Mouse (Mus musculus): Measurements from ENCODE around the gene Chrng.

The Chrng gene

GRCm38 (mm10) chr1:87217938-87218337 is 13.5 kb downstream of the Chrng start:
- ChIA-PET CTCF (interaction anchor here in 3 of 4 experiments (0.6 to 2.2 kb wide), 9 partner anchors 9 to 48 kb away, joined by 3 to 7 read pairs (median 4); no protein-coding TSS in a partner anchor), POLR2A (interaction anchor here (0.6 to 27.7 kb wide), 12 partner anchors 8 to 837 kb away, joined by 3 to 723 read pairs (median 6); no protein-coding TSS in a partner anchor)

GRCm38 (mm10) chr1:87225739-87226138 is 21.3 kb downstream of the Chrng start:
- ChIA-PET POLR2A (interaction anchor here (0.6 to 27.7 kb wide), 47 partner anchors 3 to 721 kb away, joined by 3 to 723 read pairs (median 5); partner anchors contain the start of genes Efhd1 (in 3 of the 4), Ptma (in 3 of the 4), Eif4e2 (in 2 of the 4) and Gigyf2 (in 2 of the 4)), CTCF (interaction anchor here in 2 of 4 experiments (0.8 to 2.3 kb wide), 8 partner anchors 8 to 697 kb away, joined by 3 to 12 read pairs (median 6); no protein-coding TSS in a partner anchor)

GRCm38 (mm10) chr1:87226409-87227159 is 22.1 kb downstream of the Chrng start:
- CTCF ChIA-PET, result interaction anchor here (0.5 to 2.3 kb wide), 17 partner anchors 9 to 698 kb away, joined by 3 to 12 read pairs (median 4); no protein-coding TSS in a partner anchor
- POLR2A ChIA-PET, result interaction anchor here (0.6 to 27.7 kb wide), 79 partner anchors 3 to 1322 kb away, joined by 3 to 723 read pairs (median 4); partner anchors contain the start of genes Ptma (in 4 of the 4), Efhd1 (in 3 of the 4), Gigyf2 (in 3 of the 4) and Eif4e2 (in 2 of the 4)

GRCm38 (mm10) chr1:87227160-87227550 is 22.7 kb downstream of the Chrng start:
- ChIA-PET CTCF (interaction anchor here in 3 of 4 experiments (0.5 to 2.3 kb wide), 8 partner anchors 9 to 191 kb away, joined by 3 to 12 read pairs (median 4); no protein-coding TSS in a partner anchor), POLR2A (interaction anchor here (0.8 to 27.7 kb wide), 41 partner anchors 4 to 797 kb away, joined by 3 to 723 read pairs (median 4); partner anchors contain the start of genes Gigyf2 (in 3 of the 4), Efhd1 (in 2 of the 4), Eif4e2 (in 2 of the 4) and Ptma (in 2 of the 4))

GRCm38 (mm10) chr1:87230606-87231005 is 26.1 kb downstream of the Chrng start:
- POLR2A ChIA-PET, result interaction anchor here (0.7 to 27.7 kb wide), 10 partner anchors 4 to 442 kb away, joined by 3 to 723 read pairs (median 7); partner anchors contain the start of genes Eif4e2 (in 2 of the 4), Efhd1 (in 1 of the 4) and Gigyf2 (in 1 of the 4)
- CTCF ChIA-PET, result interaction anchor here in 3 of 4 experiments (0.5 to 1.9 kb wide), 3 partner anchors 8 to 395 kb away, joined by 3 to 4 read pairs (median 3); no protein-coding TSS in a partner anchor

- CTCF ChIA-PET, result interaction anchor here (0.5 to 2.2 kb wide), 8 partner anchors 14 to 58 kb away, joined by 3 to 8 read pairs (median 4); no protein-coding TSS in a partner anchor
- POLR2A ChIA-PET, result interaction anchor here (0.6 to 27.7 kb wide), 27 partner anchors 2 to 706 kb away, joined by 3 to 723 read pairs (median 4); partner anchors contain the start of genes Eif4e2 (in 2 of the 4), Gigyf2 (in 2 of the 4), Chrnd (in 1 of the 4) and Efhd1 (in 1 of the 4)
These were observed 27.7 kb downstream of the Chrng start for GRCm38 (mm10) chr1:87232197-87232596.

- CTCF ChIA-PET, result interaction anchor here in 3 of 4 experiments (0.7 to 1.9 kb wide), 7 partner anchors 10 to 158 kb away, joined by 3 to 10 read pairs (median 3); no protein-coding TSS in a partner anchor
- POLR2A ChIA-PET, result interaction anchor here (0.5 to 25.6 kb wide), 19 partner anchors 10 to 998 kb away, joined by 3 to 723 read pairs (median 4); partner anchors contain the start of genes Eif4e2 (in 1 of the 4) and Gigyf2 (in 1 of the 4)
These were observed 34.6 kb downstream of the Chrng start for GRCm38 (mm10) chr1:87239056-87239455.

GRCm38 (mm10) chr1:87243021-87243420 is 38.6 kb downstream of the Chrng start:
- POLR2A ChIA-PET, result interaction anchor here (0.6 to 25.6 kb wide), 16 partner anchors 8 to 415 kb away, joined by 3 to 723 read pairs (median 4); partner anchors contain the start of genes Eif4e2 (in 1 of the 4) and Gigyf2 (in 1 of the 4)
- CTCF ChIA-PET, result interaction anchor here (0.7 to 2.0 kb wide), 7 partner anchors 16 to 56 kb away, joined by 3 to 8 read pairs (median 4); no protein-coding TSS in a partner anchor

GRCm38 (mm10) chr1:87245430-87245829 is 41.0 kb downstream of the Chrng start:
- ChIA-PET POLR2A (interaction anchor here in 2 of 4 experiments (0.8 to 25.6 kb wide), 9 partner anchors 9 to 363 kb away, joined by 3 to 723 read pairs (median 3); partner anchors contain the start of genes Eif4e2 (in 1 of the 2) and Gigyf2 (in 1 of the 2)), CTCF (interaction anchor here in 3 of 4 experiments (0.7 to 2.3 kb wide), 20 partner anchors 11 to 363 kb away, joined by 3 to 14 read pairs (median 5); no protein-coding TSS in a partner anchor)

GRCm38 (mm10) chr1:87245929-87246815 is 41.7 kb downstream of the Chrng start:
- ChIA-PET POLR2A (interaction anchor here in 3 of 4 experiments (0.6 to 25.6 kb wide), 15 partner anchors 8 to 363 kb away, joined by 3 to 723 read pairs (median 3); partner anchors contain the start of genes Gigyf2 (in 3 of the 3), Efhd1 (in 1 of the 3) and Eif4e2 (in 1 of the 3)), CTCF (interaction anchor here (0.5 to 2.3 kb wide), 44 partner anchors 8 to 1046 kb away, joined by 3 to 14 read pairs (median 4); partner anchors contain the start of gene Gigyf2 (in 2 of the 4))

GRCm38 (mm10) chr1:87252040-87252609 is 47.7 kb downstream of the Chrng start:
- CTCF ChIA-PET, result interaction anchor here in 1 of 4 experiments (1.4 kb wide), 1 partner anchor 41 kb away, joined by 3 read pairs; no protein-coding TSS in a partner anchor
- POLR2A ChIA-PET, result interaction anchor here in 2 of 4 experiments (0.9 to 1.5 kb wide), 7 partner anchors 10 to 41 kb away, joined by 3 to 6 read pairs (median 4); partner anchors contain the start of gene Efhd1 (in 1 of the 2)

GRCm38 (mm10) chr1:87255173-87255572 is 50.7 kb downstream of the Chrng start:
- POLR2A ChIA-PET, result interaction anchor here in 1 of 4 experiments (1.5 to 2.4 kb wide), 3 partner anchors 8 to 29 kb away, joined by 4 to 9 read pairs (median 7); partner anchors contain the start of gene Efhd1
- CTCF ChIA-PET, result interaction anchor here in 1 of 4 experiments (2.5 kb wide), 1 partner anchor 9 kb away, joined by 8 read pairs; no protein-coding TSS in a partner anchor

GRCm38 (mm10) chr1:87257691-87258090 is 53.2 kb downstream of the Chrng start:
- POLR2A ChIA-PET, result interaction anchor here in 3 of 4 experiments (0.6 to 2.5 kb wide), 9 partner anchors 9 to 148 kb away, joined by 3 to 11 read pairs (median 5); partner anchors contain the start of gene Gigyf2 (in 1 of the 3)
- CTCF ChIA-PET, result interaction anchor here in 2 of 4 experiments (0.7 to 1.5 kb wide), 5 partner anchors 9 to 71 kb away, joined by 3 to 4 read pairs (median 3); no protein-coding TSS in a partner anchor

GRCm38 (mm10) chr1:87258484-87258883 is 54.0 kb downstream of the Chrng start:
- CTCF ChIA-PET, result interaction anchor here in 2 of 4 experiments (0.8 to 1.5 kb wide), 9 partner anchors 8 to 71 kb away, joined by 3 to 5 read pairs (median 3); no protein-coding TSS in a partner anchor
- POLR2A ChIA-PET, result interaction anchor here (0.6 to 2.5 kb wide), 13 partner anchors 8 to 72 kb away, joined by 3 to 11 read pairs (median 5); partner anchors contain the start of gene Gigyf2 (in 2 of the 4)

- ChIA-PET POLR2A (interaction anchor here in 3 of 4 experiments (0.6 to 2.0 kb wide), 10 partner anchors 9 to 176 kb away, joined by 3 to 10 read pairs (median 4); partner anchors contain the start of gene Gigyf2 (in 1 of the 3)), CTCF (interaction anchor here in 3 of 4 experiments (0.6 to 1.5 kb wide), 4 partner anchors 13 to 521 kb away, joined by 3 to 5 read pairs (median 4); no protein-coding TSS in a partner anchor)
These were observed 54.9 kb downstream of the Chrng start for GRCm38 (mm10) chr1:87259316-87259715.

Measured in embryonic stem cell, embryonic (primary cell).